Mouse (Mus musculus) layer of hippocampus, postnatal 36 days (tissue): ENCODE measurements at regions not wholly inside any gene's neighbourhood (a gene's known extent, or its start where the extent isn't known, plus 50 kb on each side); places are given as distances from the start of the nearest gene placed in this dataset.

Experiments
- DNase-seq, 2 experiments: peaks; one replicate each; pipeline ENCODE4 v3.0.0; 2022

DNA sequence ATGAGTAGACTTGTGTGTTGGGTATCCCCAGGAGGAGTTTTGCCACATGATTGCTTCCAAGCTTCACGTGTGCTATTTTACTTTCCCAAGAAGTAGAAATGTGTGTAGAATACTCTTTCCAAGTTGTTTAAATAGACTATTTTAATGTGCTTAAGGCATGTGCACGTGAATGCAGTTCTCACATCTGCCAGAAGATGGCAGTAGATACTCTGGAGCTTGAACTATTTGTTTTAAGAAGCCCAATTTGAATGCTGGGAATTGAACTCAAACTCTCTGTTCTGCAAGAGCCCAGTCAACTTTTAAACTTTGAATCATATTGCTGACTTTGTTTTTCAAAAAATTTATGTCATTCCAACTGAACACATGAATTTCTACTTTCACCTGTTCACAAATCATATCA lies 431.3 kb upstream of the Reg3g start:
- no peak for DNase-seq

GRCm38 (mm10) chr6:78892730-78893129 lies 424.1 kb upstream of the Reg3g start:
- DNase-seq, result no peak

DNA sequence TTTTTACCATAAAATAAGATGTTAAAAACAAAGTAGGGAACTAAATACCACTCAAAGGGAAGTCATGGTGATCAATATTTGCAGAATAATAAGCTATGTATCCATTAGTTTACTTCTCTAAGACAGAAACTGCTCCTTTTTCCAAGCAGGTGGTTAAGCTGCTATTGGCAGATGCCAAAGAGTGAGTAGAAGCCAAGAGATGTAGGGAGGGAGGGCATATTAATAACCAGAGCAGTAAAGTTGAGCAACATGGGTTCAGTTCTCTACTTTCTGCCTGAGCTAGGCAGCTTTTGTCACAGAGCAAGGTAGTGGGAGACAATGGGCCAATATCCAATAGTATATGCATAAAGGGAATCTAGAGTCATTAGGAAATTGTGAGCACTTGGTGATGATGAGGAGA lies 394.4 kb upstream of the Reg3g start:
- DNase-seq, result peak in 1 of 2 experiments; percentile 10

DNA sequence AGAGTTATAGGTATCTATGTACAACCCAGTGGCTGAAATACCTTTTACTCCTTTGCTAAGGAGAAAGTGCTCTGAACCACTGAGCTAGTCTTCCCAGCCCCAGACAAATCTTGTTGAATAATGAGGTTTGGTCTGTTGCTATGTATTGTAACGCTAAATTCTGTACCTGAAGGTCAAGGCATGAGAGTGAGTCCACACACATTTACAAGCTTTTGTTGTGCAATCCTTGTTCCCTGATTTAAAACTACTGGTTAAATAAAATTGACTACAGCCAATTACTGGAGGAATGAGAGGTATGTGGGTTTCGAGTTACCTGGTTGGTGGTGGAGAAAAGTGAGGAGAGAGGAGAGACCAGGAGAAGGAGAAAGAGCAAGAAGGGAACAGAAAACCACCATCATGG lies 372.6 kb upstream of the Reg3g start:
- DNase-seq, result no peak

DNA sequence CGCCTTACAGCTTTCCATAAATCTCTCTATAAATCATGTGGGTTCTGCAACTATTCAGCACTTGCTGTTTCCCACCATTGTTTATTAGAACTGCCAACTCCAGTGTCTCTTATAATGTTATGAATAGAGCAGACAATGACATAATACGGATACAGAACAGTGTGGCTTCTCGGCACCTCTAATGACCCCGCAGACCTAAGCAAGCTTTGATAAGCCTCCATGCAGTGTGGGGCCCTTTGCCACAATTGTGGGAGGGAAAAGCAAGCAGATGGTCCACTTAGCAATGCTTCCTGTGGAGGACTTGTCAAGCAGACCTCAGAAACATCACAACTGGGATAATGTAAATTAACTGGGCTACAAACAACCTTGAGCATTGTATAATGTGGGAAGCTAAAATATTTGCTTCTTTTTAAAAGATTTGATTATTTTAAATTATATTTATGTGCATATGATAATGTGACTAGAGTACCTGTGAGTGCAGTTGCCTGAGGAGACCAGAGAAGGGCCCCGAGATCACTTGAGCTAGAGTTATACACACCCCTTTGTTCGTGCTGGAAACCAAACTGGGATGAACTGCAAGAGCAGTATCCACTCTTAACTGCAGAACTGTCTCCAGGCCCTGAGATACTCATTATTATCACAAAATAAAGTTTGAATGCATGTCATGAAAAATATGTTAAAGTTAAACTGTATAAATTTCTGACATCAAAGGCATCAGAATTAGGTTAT lies 357.4 kb upstream of the Reg3g start:
- DNase-seq, result no peak

DNA sequence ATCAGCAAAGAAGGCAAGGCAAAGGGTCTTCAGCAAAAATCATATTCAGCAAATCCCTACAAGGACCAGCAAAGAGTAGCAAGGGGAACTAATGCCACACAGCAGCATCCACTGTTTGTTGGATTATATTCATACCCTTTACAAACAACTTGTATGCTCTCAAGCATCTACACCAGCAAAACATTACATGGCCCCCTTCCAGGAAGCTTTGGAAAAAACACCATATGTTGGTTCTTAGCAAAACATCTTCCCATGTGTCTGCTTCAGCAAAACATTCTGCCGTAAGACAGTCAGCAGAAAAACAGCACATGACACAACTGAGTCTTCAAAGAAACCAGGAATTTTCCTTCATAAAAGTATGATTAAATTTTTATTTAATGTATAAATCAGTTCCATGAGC lies 352.6 kb upstream of the Reg3g start:
- DNase-seq, result no peak

DNA sequence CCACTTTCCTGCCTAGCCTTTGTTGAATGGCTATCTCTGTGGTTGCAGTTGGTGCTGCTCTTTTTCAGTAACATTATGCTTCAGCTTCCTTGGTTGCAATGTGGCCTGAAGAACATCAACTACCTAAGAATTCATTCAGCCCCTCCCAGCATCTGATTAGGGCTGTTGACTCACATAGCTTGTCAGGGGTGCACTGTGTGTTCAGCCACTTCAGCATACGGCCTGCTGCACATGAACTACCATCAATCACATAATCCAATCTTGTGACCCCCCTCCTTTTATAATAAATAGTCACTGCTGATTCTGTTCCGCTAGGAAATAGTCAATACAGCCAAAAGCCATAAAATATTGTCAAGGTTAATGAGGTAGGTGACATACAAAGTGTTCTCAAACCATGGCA lies 328.3 kb upstream of the Reg3g start:
- DNase-seq, result no peak

DNA sequence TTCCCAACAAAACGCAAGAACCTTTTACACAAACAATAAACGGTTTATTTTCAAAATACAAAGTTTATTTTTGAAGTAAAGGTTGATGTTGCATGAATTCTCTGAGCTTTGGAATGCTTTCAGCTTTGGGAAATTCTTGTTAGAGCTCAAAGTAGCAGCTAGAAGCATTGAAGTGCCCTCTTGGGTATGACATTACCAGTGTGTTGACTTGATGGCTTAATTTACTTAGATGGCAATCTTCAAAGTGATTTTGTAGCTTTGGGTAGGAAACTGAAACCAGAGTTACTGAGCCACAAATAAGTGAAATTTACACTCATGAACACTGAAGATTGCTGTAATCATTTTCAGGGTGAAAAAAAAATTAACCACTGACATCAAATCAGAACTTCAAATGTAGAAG lies 320.3 kb upstream of the Reg3g start:
- DNase-seq, result no peak

DNA sequence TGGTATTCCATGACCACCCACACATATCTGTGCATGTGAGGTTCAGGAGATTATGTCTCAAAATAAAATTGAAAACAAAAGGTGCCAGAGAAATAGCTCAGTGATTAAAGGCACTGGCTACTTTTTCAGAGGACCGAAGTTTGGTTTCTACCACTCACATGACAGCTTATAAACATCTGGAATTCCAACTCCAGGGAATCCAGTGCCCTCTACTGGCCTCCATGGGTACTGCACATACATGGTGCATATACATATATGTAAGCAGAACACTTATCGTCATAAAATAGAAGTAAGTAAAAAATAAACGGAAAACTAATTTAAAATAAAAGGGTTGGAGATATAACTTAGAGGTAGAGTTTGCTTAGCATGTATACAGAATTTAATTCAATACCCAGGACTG lies 288.9 kb upstream of the Reg3g start:
- DNase-seq, result no peak
